Mouse (Mus musculus) stomach, embryonic 16.5 days (tissue): ENCODE results near the gene Prss41. TPM values are rescaled to one million over a fixed set of nuclear protein-coding genes. Genes with fewer than 3 reads are reported as not detected.

Experiments used
- ATAC-seq: fragments of 200-750 bp; cut with Nextera tagmentation; 2 replicates; pipeline ENCODE4 v1.8.0; 2017; ENCODE audit warnings: moderate number of reproducible peaks, moderate TSS enrichment; ENCODE audit not compliant: insufficient read depth, low FRiP score
- H3K27ac ChIP-seq: fragments of 300-500 bp; sonication (generic); 2 replicates; pipeline ENCODE4 v1.5.1; 2014; ENCODE audit warnings: low read length
- H3K27me3 ChIP-seq: fragments of 300-500 bp; sonication (generic); 2 replicates; pipeline ENCODE4 v1.6.1; 2014; ENCODE audit warnings: low read length, control low read depth, mixed read lengths; ENCODE audit not compliant: control insufficient read depth, insufficient read depth
- H3K36me3 ChIP-seq: fragments of 300-500 bp; sonication (generic); 2 replicates; pipeline ENCODE4 v1.6.1; 2014; ENCODE audit warnings: low read length; ENCODE audit not compliant: control insufficient read depth, insufficient read depth
- H3K4me1 ChIP-seq: fragments of 300-500 bp; sonication (generic); 2 replicates; pipeline ENCODE4 v1.6.1; 2014; ENCODE audit warnings: low read length, control low read depth, mixed read lengths; ENCODE audit not compliant: control insufficient read depth, insufficient read depth
- H3K4me2 ChIP-seq: fragments of 300-500 bp; sonication (generic); 2 replicates; pipeline ENCODE4 v1.6.1; 2014; ENCODE audit warnings: low read depth, low read length, mixed read lengths
- H3K4me3 ChIP-seq: fragments of 300-500 bp; sonication (generic); replicated peaks from 2 replicates; pipeline ENCODE4 v1.5.1; 2014; ENCODE audit warnings: mild to moderate bottlenecking, low read length
- H3K9ac ChIP-seq: fragments of 300-500 bp; sonication (generic); 2 replicates; pipeline ENCODE4 v1.6.1; 2014; ENCODE audit warnings: low read length
- H3K9me3 ChIP-seq: fragments of 300-500 bp; sonication (generic); replicated peaks from 2 replicates; pipeline ENCODE4 v1.6.1; 2016; ENCODE audit warnings: low read length, control low read depth; ENCODE audit not compliant: control insufficient read depth
- WGBS: fragments of 180-500 bp; shearing (Covaris S2); extraction: QIAGEN DNeasy Blood & Tissue Kit; methylation state at CpG from one replicate; pipeline ENCODE4 v1.1.7; 2014; 5-methylcytosine and 5-hydroxymethylcytosine counted together
- polyA plus RNA-seq: library from polyadenylated mRNA; unstranded; fragments of >200 nt; fragmentation: Nextera tagmentation; extraction: Ambion mirVana; gene quantifications from 2 replicates; pipeline ENCODE4 v1.2.1, GENCODE M21; 2015

Prss41 gene
- polyA plus RNA-seq, 1 experiment from 2014 or later, result 2.6 TPM

GRCm38 (mm10) chr17:23818579-23818978 lies 25.4 kb downstream of the Prss41 start:
- no peak overlapping the region for H3K4me2 ChIP-seq
- H3K9me3 ChIP-seq, result peaks cover 32% of the 10 kb centered on the region
- no peak overlapping the region for H3K27ac ChIP-seq
- H3K4me3 ChIP-seq, result no peak overlapping the region
- no peak overlapping the region for H3K9ac ChIP-seq
- no peaks in the 10 kb centered on the region for H3K27me3 ChIP-seq
- 96% methylated on average over 8 of the region's 8 CpGs for WGBS
- ATAC-seq, result no peak
- H3K36me3 ChIP-seq, result peaks cover 87% of the 10 kb centered on the region
- H3K4me1 ChIP-seq, result no peaks in the 10 kb centered on the region

- Histone ChIP-seq H3K4me2 (no peak overlapping the region), H3K9me3 (peaks cover 32% of the 10 kb centered on the region), H3K4me3 (no peak overlapping the region), H3K9ac (no peak overlapping the region), H3K36me3 (peaks cover 84% of the 10 kb centered on the region), H3K4me1 (no peaks in the 10 kb centered on the region), H3K27ac (no peak overlapping the region), H3K27me3 (no peaks in the 10 kb centered on the region)
- ATAC-seq, result no peak
- 97% methylated on average over 16 of the region's 16 CpGs for WGBS
Measured at GRCm38 (mm10) chr17:23815641-23816040, 28.3 kb downstream of the Prss41 start.

- 93% methylated on average over 3 of the region's 3 CpGs for WGBS
- no peak for ATAC-seq
- Histone ChIP-seq H3K36me3 (peaks cover 36% of the 10 kb centered on the region), H3K27ac (no peak overlapping the region), H3K9ac (no peak overlapping the region), H3K4me2 (no peak overlapping the region), H3K9me3 (no peaks in the 10 kb centered on the region), H3K27me3 (no peaks in the 10 kb centered on the region), H3K4me3 (no peak overlapping the region), H3K4me1 (peaks cover 19% of the 10 kb centered on the region)
Measured at GRCm38 (mm10) chr17:23807918-23808317, 36.1 kb downstream of the Prss41 start.

GRCm38 (mm10) chr17:23806867-23807266 lies 37.1 kb downstream of the Prss41 start:
- WGBS, result 67% methylated on average over 25 of the region's 25 CpGs
- Histone ChIP-seq H3K27me3 (no peaks in the 10 kb centered on the region), H3K36me3 (peaks cover 30% of the 10 kb centered on the region), H3K4me2 (peak overlapping the region; percentile 34), H3K27ac (no peak overlapping the region), H3K9me3 (no peaks in the 10 kb centered on the region), H3K9ac (0 out of 2 replicates have a peak overlapping the region, but pooled peaks have one; percentile 26), H3K4me1 (peaks cover 23% of the 10 kb centered on the region), H3K4me3 (peak overlapping the region; percentile 26)
- ATAC-seq, result no peak

GRCm38 (mm10) chr17:23804426-23805085 lies 39.4 kb downstream of the Prss41 start:
- WGBS, result under 1% methylated on average over 8 of the region's 8 CpGs
- Histone ChIP-seq H3K9ac (peak overlapping the region; percentile 99), H3K4me3 (peak overlapping the region; percentile 100), H3K27ac (peak overlapping the region; percentile 35; the same call in 1 of the 2 replicates), H3K36me3 (peaks cover 12% of the 10 kb centered on the region), H3K9me3 (no peaks in the 10 kb centered on the region), H3K4me2 (peak overlapping the region; percentile 98), H3K4me1 (peaks cover 23% of the 10 kb centered on the region), H3K27me3 (no peaks in the 10 kb centered on the region)
- no peak for ATAC-seq

GRCm38 (mm10) chr17:23803366-23804041 lies 40.5 kb downstream of the Prss41 start:
- Histone ChIP-seq H3K4me1 (peaks cover 23% of the 10 kb centered on the region), H3K9ac (peak overlapping the region; percentile 99), H3K4me2 (peak overlapping the region; percentile 98), H3K9me3 (no peaks in the 10 kb centered on the region), H3K27ac (peak overlapping the region; percentile 96), H3K27me3 (no peaks in the 10 kb centered on the region), H3K4me3 (peak overlapping the region; percentile 100), H3K36me3 (peaks cover 3% of the 10 kb centered on the region; the same call in 1 of the 2 replicates)
- WGBS, result under 1% methylated on average over 63 of the region's 83 CpGs
- peak; percentile 67 for ATAC-seq

GRCm38 (mm10) chr17:23802746-23803365 lies 41.1 kb downstream of the Prss41 start:
- peak; percentile 98 for ATAC-seq
- Histone ChIP-seq H3K27ac (peak overlapping the region; percentile 96), H3K27me3 (no peaks in the 10 kb centered on the region), H3K4me2 (peak overlapping the region; percentile 78), H3K4me1 (peaks cover 23% of the 10 kb centered on the region), H3K9ac (peak overlapping the region; percentile 99), H3K9me3 (no peaks in the 10 kb centered on the region), H3K4me3 (peak overlapping the region; percentile 100), H3K36me3 (no peaks in the 10 kb centered on the region)
- WGBS, result under 1% methylated on average over 60 of the region's 60 CpGs

GRCm38 (mm10) chr17:23801627-23802026 lies 42.3 kb downstream of the Prss41 start:
- no peak overlapping the region for H3K9ac ChIP-seq
- no peak overlapping the region for H3K27ac ChIP-seq
- no peaks in the 10 kb centered on the region for H3K27me3 ChIP-seq
- H3K4me1 ChIP-seq, result peaks cover 19% of the 10 kb centered on the region
- WGBS, result 92% methylated on average over 10 of the region's 10 CpGs
- no peaks in the 10 kb centered on the region for H3K36me3 ChIP-seq
- no peak overlapping the region for H3K4me2 ChIP-seq
- ATAC-seq, result no peak
- H3K9me3 ChIP-seq, result no peaks in the 10 kb centered on the region
- H3K4me3 ChIP-seq, result no peak overlapping the region

- Histone ChIP-seq H3K27ac (no peak overlapping the region), H3K9me3 (no peaks in the 10 kb centered on the region), H3K9ac (no peak overlapping the region), H3K4me3 (no peak overlapping the region), H3K4me2 (no peak overlapping the region), H3K27me3 (no peaks in the 10 kb centered on the region), H3K4me1 (0 out of 2 replicates have a peak, but pooled peaks cover 2% of the 10 kb centered on the region), H3K36me3 (no peaks in the 10 kb centered on the region)
- WGBS, result 69% methylated on average over 7 of the region's 7 CpGs
- no peak for ATAC-seq
Measured at GRCm38 (mm10) chr17:23797316-23797715, 46.7 kb downstream of the Prss41 start.
